Mouse (Mus musculus): Measurements from ENCODE around the gene Cd209f. TPM values are rescaled to one million over a fixed set of nuclear protein-coding genes. Genes with fewer than 3 reads are reported as not detected.
"Not testable (repeated sequence)": the region's sequence is repeated elsewhere in the genome, so short reads cannot be mapped to it uniquely, and the experiment has no call there.

The Cd209f gene
- 1 to 10 TPM in 1 of 2 experiments, under 1 TPM in 1; 0.51 to 1.2 TPM for total RNA-seq (2021)
- long read RNA-seq, experiment 1, partial matches to known transcripts, result 0 of 1 reads
- long read RNA-seq, experiment 1, other reads (novel, unspliced or antisense), result 0 of 1 reads
- long read RNA-seq, experiment 2, result 0 reads

DNA sequence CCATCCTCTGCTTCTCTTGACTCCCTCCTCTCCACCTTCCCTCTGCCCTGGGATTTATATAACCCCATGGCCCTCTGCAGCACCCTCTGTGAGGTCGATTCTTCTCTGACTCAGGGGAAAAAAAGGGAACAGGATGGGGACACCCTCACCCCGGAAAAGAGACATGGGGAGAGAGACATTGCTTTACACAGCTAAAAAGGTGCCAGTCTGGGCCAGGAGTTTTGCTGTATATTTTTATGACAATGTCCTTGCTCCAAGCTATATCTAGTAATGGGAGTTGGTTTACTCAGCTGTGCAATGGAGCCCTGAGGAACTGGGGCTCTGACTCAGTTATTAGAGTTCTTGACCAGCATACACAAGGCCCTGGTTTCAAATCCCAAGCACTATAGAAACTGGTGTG is at the start of gene Cd209f:
Gene Cd209f (minus strand): TSS at position 101 of the 400 bp plus-strand sequence.
- DNase-seq; H3K4me3 ChIP-seq; H3K27ac ChIP-seq; intact Hi-C loops (cut with DNase I): not testable (repeated sequence)

GRCm38 (mm10) chr8:4154878-4155277 is 49.2 kb upstream of the Cd209f start:
- TF ChIP-seq CTCF (IDR thresholded peaks at IDR 0.05), result no peak
- intact Hi-C loops (cut with DNase I), result no loop called here
- Histone ChIP-seq H3K4me3 (no peak overlapping the region), H3K27ac (no peak overlapping the region)
- DNase-seq, result no peak

DNA sequence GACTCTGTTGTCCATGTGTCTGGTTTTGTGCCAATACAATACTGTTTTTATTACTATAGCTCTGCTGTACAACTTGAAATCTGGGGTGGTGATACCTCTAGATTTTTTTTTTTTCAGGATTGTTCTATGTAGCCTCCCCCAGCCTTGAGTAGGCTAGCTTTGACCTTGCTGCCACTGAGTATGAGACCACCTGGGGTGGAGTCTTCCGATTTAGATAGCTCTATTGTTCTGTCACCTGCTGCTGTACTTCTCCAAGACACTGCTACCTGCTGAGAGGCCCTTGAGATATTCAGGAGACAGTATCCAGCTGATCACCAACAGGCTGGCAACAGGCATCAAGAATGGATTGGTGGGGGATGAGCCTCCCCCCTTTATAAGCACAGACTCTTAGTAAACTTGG is 41.6 kb upstream of the Cd209f start:
- intact Hi-C loops (cut with DNase I), result no loop called here
- Histone ChIP-seq H3K4me3 (no peak overlapping the region), H3K27ac (no peak overlapping the region)
- TF ChIP-seq CTCF (IDR thresholded peaks at IDR 0.05), result no peak
- DNase-seq, result no peak

- no peak for DNase-seq
- Histone ChIP-seq H3K27ac (no peak overlapping the region), H3K4me3 (no peak overlapping the region)
- intact Hi-C loops (cut with DNase I), result loop anchor here (2.0 to 5.0 kb wide), 2 partner anchors 231 to 447 kb away; no protein-coding TSS in a partner anchor
- peak; percentile 41 for TF ChIP-seq CTCF (IDR thresholded peaks at IDR 0.05)
These were observed 36.1 kb upstream of the Cd209f start for GRCm38 (mm10) chr8:4141721-4142120.

DNA sequence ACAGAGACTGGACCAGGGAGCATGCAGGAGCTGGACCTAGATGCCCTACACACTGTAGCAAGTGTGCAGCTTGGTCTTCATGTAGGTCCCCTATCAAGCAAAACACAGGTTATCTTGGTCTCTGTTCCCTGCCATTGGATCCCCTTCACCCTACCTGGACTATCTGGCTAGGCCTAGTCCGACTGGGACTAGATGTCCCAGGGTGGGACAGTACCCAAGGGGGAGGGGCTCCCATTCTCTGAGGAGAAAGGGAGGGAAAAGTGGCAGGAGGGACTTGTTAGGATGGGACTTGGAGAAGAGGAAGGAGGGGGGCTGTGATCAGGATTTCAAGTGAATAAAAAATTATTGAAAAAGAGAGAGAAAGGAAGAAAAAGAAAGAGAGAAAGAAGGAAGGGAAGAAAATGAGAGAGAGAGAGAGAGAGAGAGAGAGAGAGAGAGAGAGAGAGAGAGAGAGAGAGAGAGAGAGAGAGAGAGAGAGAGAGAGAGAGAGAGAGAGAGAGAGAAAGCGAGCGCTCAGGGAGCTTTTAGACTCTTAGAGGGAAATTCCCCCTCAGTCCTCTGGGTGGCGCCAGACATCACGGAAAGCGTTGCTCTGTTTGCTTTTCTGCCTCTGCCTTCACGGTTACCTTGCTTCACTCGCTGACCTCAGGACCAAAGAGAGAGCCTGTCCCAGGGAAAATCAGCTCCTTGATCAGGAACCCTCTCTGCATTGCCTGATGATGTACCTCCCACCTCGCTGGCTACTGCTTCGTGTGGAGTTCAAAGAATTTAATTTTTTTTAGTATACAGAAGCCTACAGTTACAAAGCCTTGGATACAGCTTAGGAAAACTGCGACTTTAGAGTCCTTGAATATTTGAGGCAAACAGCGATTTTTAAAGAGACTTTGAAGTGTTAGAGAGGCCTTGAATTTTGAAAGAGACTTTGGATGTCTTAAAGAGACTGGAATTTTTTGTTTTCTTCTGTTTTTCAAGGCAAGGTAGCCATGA is 34.3 kb upstream of the Cd209f start:
- DNase-seq, result peak; percentile 72
- Histone ChIP-seq H3K27ac (no peak overlapping the region), H3K4me3 (no peak overlapping the region)
- intact Hi-C loops (cut with DNase I), result loop anchor here (1.0 to 5.0 kb wide), 3 partner anchors 232 to 449 kb away; no protein-coding TSS in a partner anchor
- TF ChIP-seq CTCF (IDR thresholded peaks at IDR 0.05), result peak; percentile 78

GRCm38 (mm10) chr8:4133798-4134197 is 28.2 kb upstream of the Cd209f start, which contains the start of gene Cd209g:
TSS of gene Cd209g (plus strand) at chr8:4134098.
- no peak within 1 kb of the TSS for H3K27ac ChIP-seq
- intact Hi-C loops (cut with DNase I), result no loop called here

GRCm38 (mm10) chr8:4088514-4088913 is 17.1 kb downstream of the Cd209f start:
- H3K27ac ChIP-seq; DNase-seq; H3K4me3 ChIP-seq; intact Hi-C loops (cut with DNase I): not testable (repeated sequence)

More at GRCm38 (mm10) chr8:4133798-4134197, 28.2 kb upstream of the Cd209f start, which contains the start of gene Cd209g:
- TF ChIP-seq CTCF (IDR thresholded peaks at IDR 0.05), result no peak
- H3K4me3 ChIP-seq, result no peak within 1 kb of the TSS
- no peak for DNase-seq

- intact Hi-C loops (cut with DNase I); DNase-seq: not testable (repeated sequence)
- H3K4me3 ChIP-seq, result peak overlapping the region; percentile 55
- H3K27ac ChIP-seq, result peak overlapping the region; percentile 76
These were observed 18.4 kb downstream of the Cd209f start for GRCm38 (mm10) chr8:4087180-4087722.

Other genes starting within 250 kb of the Cd209f start
- gene Cd209d, start 227.3 kb downstream of the Cd209f start, total RNA-seq (2021), result 1 to 10 TPM in 1 of 2 experiments, under 1 TPM in 1; 0.64 to 1.6 TPM
- 1 to 10 TPM in 1 of 2 experiments, under 1 TPM in 1; 0.64 to 1.4 TPM for gene Cd209b, start 179.0 kb downstream of the Cd209f start, total RNA-seq (2021)
- gene Cd209c, start 151.1 kb downstream of the Cd209f start, total RNA-seq (2021), result under 1 TPM in 1 of 2 experiments, not detected in 1; 0.66 TPM
- under 1 TPM in 1 of 2 experiments, not detected in 1; 0.31 TPM for gene Cd209g, start 28.3 kb upstream of the Cd209f start, total RNA-seq (2021)
- gene Evi5l, start 60.7 kb upstream of the Cd209f start, total RNA-seq (2021), result 10 to 100 TPM; 13.5 to 16.9 TPM
- not detected for gene Prr36, start 111.6 kb upstream of the Cd209f start, total RNA-seq (2021)
- gene Lrrc8e, start 121.0 kb upstream of the Cd209f start, total RNA-seq (2021), result not detected
- gene Map2k7, start 132.9 kb upstream of the Cd209f start, total RNA-seq (2021), result 10 to 100 TPM; 86.2 to 96.6 TPM
- not detected for gene Gm49320, start 133.0 kb upstream of the Cd209f start, total RNA-seq (2021)
- 1 to 10 TPM; 1.9 to 3.3 TPM for gene Tgfbr3l, start 142.4 kb upstream of the Cd209f start, total RNA-seq (2021)
- 10 to 100 TPM in 1 of 2 experiments, 1 to 10 TPM in 1; 9.8 to 13.0 TPM for gene Snapc2, start 147.2 kb upstream of the Cd209f start, total RNA-seq (2021)
- under 1 TPM; 0.41 to 0.45 TPM for gene Ctxn1, start 153.4 kb upstream of the Cd209f start, total RNA-seq (2021)
- gene Timm44, start 170.1 kb upstream of the Cd209f start, total RNA-seq (2021), result 10 to 100 TPM; 61.8 to 76.6 TPM
- gene Ccl25, start 219.4 kb upstream of the Cd209f start, total RNA-seq (2021), result 10 to 100 TPM in 1 of 2 experiments, 1 to 10 TPM in 1; 8.2 to 14.6 TPM
- gene Elavl1, start 219.6 kb upstream of the Cd209f start, total RNA-seq (2021), result 10 to 100 TPM; 46.4 to 49.8 TPM

All from gastrocnemius, adult 2 months (tissue).